Mouse (Mus musculus) ES-E14 (cell line): ENCODE measurements around the gene Anp32b. TPM values are rescaled to one million over a fixed set of nuclear protein-coding genes. Genes with fewer than 3 reads are reported as not detected.

ENCODE experiments used
- DNase-seq: peaks from one replicate; pipeline ENCODE4 v3.0.0-alpha.2; 2013; ENCODE audit warnings: low read depth, low spot score
- H3K27ac ChIP-seq: 2 replicates; pipeline ENCODE4 v1.5.1; 2012; ENCODE audit warnings: low read depth, mild to moderate bottlenecking, low read length, moderate library complexity, mixed read lengths; ENCODE audit not compliant: poor library complexity, insufficient read depth, severe bottlenecking
- H3K36me3 ChIP-seq: 2 replicates; pipeline ENCODE4 v1.6.1; 2012; ENCODE audit warnings: mild to moderate bottlenecking, low read length, moderate library complexity, mixed read lengths; ENCODE audit not compliant: control insufficient read depth, poor library complexity, insufficient read depth, severe bottlenecking
- H3K4me1 ChIP-seq, 2 experiments: fragments of 150-350 bp in 1 of 2; sonication (generic) in 1 of 2; 2 replicates each; pipeline ENCODE4 v1.6.1; 2012; ENCODE audit warnings: low read length in 2 of 2, mild to moderate bottlenecking in 1 of 2, mixed read lengths in 1 of 2; ENCODE audit not compliant: control insufficient read depth in 2 of 2, insufficient read depth in 2 of 2, poor library complexity in 1 of 2
- H3K4me3 ChIP-seq, 2 experiments: fragments of 150-350 bp in 1 of 2; sonication (generic) in 1 of 2; 2 replicates each; pipeline ENCODE4 v1.5.1; 2012; ENCODE audit warnings: low read length in 2 of 2, low read depth in 1 of 2, mild to moderate bottlenecking in 1 of 2, mixed read lengths in 1 of 2; ENCODE audit not compliant: insufficient read depth in 1 of 2, poor library complexity in 1 of 2, severe bottlenecking in 1 of 2
- H3K9ac ChIP-seq: 2 replicates; pipeline ENCODE4 v1.6.1; 2012; ENCODE audit warnings: low read depth, mild to moderate bottlenecking, low read length, mixed read lengths; ENCODE audit not compliant: poor library complexity, insufficient read depth, severe bottlenecking
- H3K9me3 ChIP-seq: fragments of 150-350 bp; sonication (generic); 2 replicates; pipeline ENCODE4 v1.6.1; 2012; ENCODE audit warnings: low read depth, mild to moderate bottlenecking, low read length; ENCODE audit not compliant: control insufficient read depth, insufficient read depth
- CHD2 ChIP-seq: IDR thresholded peaks from 2 replicates; pipeline ENCODE4 v1.6.1; 2014; ENCODE audit warnings: mild to moderate bottlenecking, low read depth, low read length, inconsistent platforms
- HCFC1 ChIP-seq: IDR thresholded peaks from 2 replicates; pipeline ENCODE4 v1.6.1; 2012; ENCODE audit warnings: low read length, inconsistent platforms, borderline replicate concordance; ENCODE audit not compliant: insufficient read depth
- MAFK ChIP-seq: IDR thresholded peaks from 2 replicates; pipeline ENCODE4 v1.6.1; 2014; ENCODE audit warnings: mild to moderate bottlenecking, low read depth, low read length, inconsistent platforms; ENCODE audit not compliant: insufficient read depth
- ZC3H11A ChIP-seq: IDR thresholded peaks from 2 replicates; pipeline ENCODE4 v1.6.1; 2012; ENCODE audit warnings: low read depth, mild to moderate bottlenecking, inconsistent platforms, low read length, borderline replicate concordance
- ZNF384 ChIP-seq: IDR thresholded peaks from 2 replicates; pipeline ENCODE4 v1.6.1; 2012; ENCODE audit warnings: low read depth, low read length, inconsistent platforms
- in situ Hi-C, 2 experiments: fragments of 600-800 bp; cut with MboI; formaldehyde crosslinking; loops; one replicate each; pipeline ENCODE4 v1.15.1; 2025; ENCODE audit warnings: low sequenced_read_pairs in 2 of 2, inconsistent platforms in 1 of 2; ENCODE audit not compliant: unreplicated experiment in 2 of 2
- total RNA-seq: library from RNA; depleted of rRNA; stranded (reverse); fragments of 300-350 nt; gene quantifications from 2 replicates; pipeline ENCODE4 v1.2.3, GENCODE M21; 2012; rRNA removed

Anp32b gene
- total RNA-seq, 1 experiment = 49.5 TPM

- Histone ChIP-seq H3K4me3 (no peak overlapping the region), H3K36me3 (no peaks in the 10 kb centered on the region), H3K9me3 (no peaks in the 10 kb centered on the region), H3K9ac (no peak overlapping the region), H3K27ac (no peak overlapping the region), H3K4me1 (no peaks in the 10 kb centered on the region; a peak in 1 of 4 replicates)
- in situ Hi-C loops = no loop called here
- DNase-seq = no peak
- no peak for TF ChIP-seq ZC3H11A
- no peak for TF ChIP-seq HCFC1
- no peak for TF ChIP-seq MAFK
- no peak for TF ChIP-seq CHD2
- no peak for TF ChIP-seq ZNF384
Observed at GRCm38 (mm10) chr4:46520491-46520890, 69.8 kb downstream of the Anp32b start.

DNA sequence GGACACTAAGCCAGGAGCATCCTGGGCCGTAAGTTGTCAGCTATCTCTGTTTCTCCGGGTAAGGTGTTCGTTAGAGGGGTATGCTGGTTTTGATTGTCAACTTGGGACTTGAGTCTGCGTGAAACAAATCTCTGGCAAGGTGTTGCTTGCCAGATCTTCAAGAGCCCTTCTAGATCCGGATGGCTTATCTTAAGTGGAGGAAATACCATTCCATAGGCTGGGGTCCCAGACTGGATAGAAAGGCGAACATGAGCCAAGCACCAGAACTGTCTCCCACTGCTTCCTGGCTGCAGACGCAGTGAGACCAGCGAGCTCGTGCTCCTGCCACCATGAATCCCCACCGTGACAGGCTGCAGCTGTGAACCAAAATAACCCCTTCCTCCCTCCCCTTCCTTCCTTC lies 70.8 kb downstream of the Anp32b start:
- H3K27ac ChIP-seq = no peak overlapping the region
- no peaks in the 10 kb centered on the region; a peak in 1 of 4 replicates for H3K4me1 ChIP-seq
- TF ChIP-seq HCFC1 (no peak), CHD2 (no peak), MAFK (no peak), ZC3H11A (no peak), ZNF384 (no peak)
- no peaks in the 10 kb centered on the region for H3K36me3 ChIP-seq
- H3K9ac ChIP-seq = no peak overlapping the region
- no peaks in the 10 kb centered on the region for H3K9me3 ChIP-seq
- in situ Hi-C loops = no loop called here
- no peak overlapping the region for H3K4me3 ChIP-seq
- no peak for DNase-seq

Other genes with a start within 250 kb of the Anp32b start
- 0.21 and 0.22 TPM in 2 replicates for gene Foxe1, start 107.3 kb upstream of the Anp32b start, total RNA-seq
- gene Trmo, start 61.5 kb upstream of the Anp32b start, total RNA-seq = 18.8 and 21.0 TPM in 2 replicates
- gene Hemgn, start 37.4 kb upstream of the Anp32b start, total RNA-seq = not detected in 2 replicates
- 56.4 and 75.4 TPM in 2 replicates for gene Nans, start 38.3 kb downstream of the Anp32b start, total RNA-seq
- gene Trim14, start 85.2 kb downstream of the Anp32b start, total RNA-seq = 0.58 and 1.2 TPM in 2 replicates
- gene Coro2a, start 151.3 kb downstream of the Anp32b start, total RNA-seq = 1.6 and 2.5 TPM in 2 replicates
- gene Tbc1d2, start 199.3 kb downstream of the Anp32b start, total RNA-seq = 6.6 and 7.0 TPM in 2 replicates